Mouse (Mus musculus) spleen, adult 2 months (tissue): ENCODE measurements around the gene Dennd5a. TPM values are rescaled to one million over a fixed set of nuclear protein-coding genes. Genes with fewer than 3 reads are reported as not detected.

Experiments used
- DNase-seq, 2 experiments: peaks; one replicate each; pipeline versions ENCODE4 v3.0.0 to v3.0.0-alpha.2; 2012 to 2021; ENCODE audit warnings: low spot score in 2 of 2, low read depth in 1 of 2
- H3K27ac ChIP-seq: fragments of 200-500 bp; 2 replicates; pipeline ENCODE4 v1.5.1; 2012; ENCODE audit warnings: low read length, inconsistent platforms; ENCODE audit not compliant: insufficient read depth
- H3K27me3 ChIP-seq: fragments of 200-500 bp; 2 replicates; pipeline ENCODE4 v1.6.1; 2012; ENCODE audit warnings: mild to moderate bottlenecking, moderate library complexity, low read length, inconsistent platforms; ENCODE audit not compliant: control insufficient read depth, insufficient read depth
- H3K36me3 ChIP-seq: fragments of 200-500 bp; 2 replicates; pipeline ENCODE4 v1.6.1; 2012; ENCODE audit warnings: mild to moderate bottlenecking, low read length, inconsistent platforms; ENCODE audit not compliant: control insufficient read depth, insufficient read depth
- H3K4me1 ChIP-seq: fragments of 200-500 bp; 2 replicates; pipeline ENCODE4 v1.6.1; 2011; ENCODE audit warnings: inconsistent platforms; ENCODE audit not compliant: control insufficient read depth, insufficient read depth, insufficient read length
- H3K4me3 ChIP-seq: fragments of 200-500 bp; 2 replicates; pipeline ENCODE4 v1.5.1; 2011; ENCODE audit warnings: mild to moderate bottlenecking, inconsistent platforms; ENCODE audit not compliant: insufficient read depth, insufficient read length; ENCODE audit errors: extremely low read depth
- CTCF ChIP-seq: fragments of 200-500 bp; IDR thresholded peaks from 2 replicates; pipeline ENCODE4 v1.5.1; 2011; ENCODE audit warnings: mild to moderate bottlenecking, inconsistent platforms; ENCODE audit not compliant: insufficient read depth, insufficient read length, insufficient replicate concordance; ENCODE audit errors: extremely low read depth
- POLR2A ChIP-seq: fragments of 200-500 bp; IDR thresholded peaks from 2 replicates; pipeline ENCODE4 v1.6.1; 2011; ENCODE audit warnings: low read depth, low read length, inconsistent platforms
- WGBS: fragments of 180-500 bp; shearing (Covaris S2); methylation state at CpG from one replicate; pipeline ENCODE4 v1.1.7; 2018; 5-methylcytosine and 5-hydroxymethylcytosine counted together
- polyA plus RNA-seq: library from polyadenylated mRNA; depleted of rRNA; stranded (reverse); fragments of >200 nt; gene quantifications from 2 replicates; pipeline ENCODE4 v1.2.3, GENCODE M21; 2012; rRNA removed

Dennd5a gene
- polyA plus RNA-seq, 1 experiment = 49.8 TPM

GRCm38 (mm10) chr7:109850531-109850930, 109.7 kb downstream of the Dennd5a start:
- H3K27ac ChIP-seq = no peak overlapping the region
- H3K36me3 ChIP-seq = no peaks in the 10 kb centered on the region
- 85% methylated on average over 3 of the region's 3 CpGs for WGBS
- no peak overlapping the region for H3K4me3 ChIP-seq
- no peak for DNase-seq
- no peaks in the 10 kb centered on the region for H3K4me1 ChIP-seq
- TF ChIP-seq CTCF = no peak
- TF ChIP-seq POLR2A = no peak
- H3K27me3 ChIP-seq = no peaks in the 10 kb centered on the region

GRCm38 (mm10) chr7:109849750-109850434, 110.4 kb downstream of the Dennd5a start:
- Histone ChIP-seq H3K4me3 (no peak overlapping the region), H3K4me1 (no peaks in the 10 kb centered on the region), H3K36me3 (no peaks in the 10 kb centered on the region), H3K27ac (no peak overlapping the region), H3K27me3 (no peaks in the 10 kb centered on the region)
- no peak for TF ChIP-seq POLR2A
- TF ChIP-seq CTCF = no peak
- no peak for DNase-seq
- WGBS = 78% methylated on average over 8 of the region's 8 CpGs

- WGBS = 73% methylated on average over 11 of the region's 11 CpGs
- no peak for TF ChIP-seq POLR2A
- no peak for TF ChIP-seq CTCF
- H3K4me3 ChIP-seq = no peak overlapping the region
- no peaks in the 10 kb centered on the region for H3K36me3 ChIP-seq
- H3K27me3 ChIP-seq = no peaks in the 10 kb centered on the region
- no peak for DNase-seq
- H3K4me1 ChIP-seq = no peaks in the 10 kb centered on the region
- H3K27ac ChIP-seq = no peak overlapping the region
Measured at GRCm38 (mm10) chr7:109848867-109849733, 111.2 kb downstream of the Dennd5a start.

GRCm38 (mm10) chr7:109844100-109844499, 116.2 kb downstream of the Dennd5a start:
- Histone ChIP-seq H3K36me3 (no peaks in the 10 kb centered on the region), H3K4me3 (no peak overlapping the region), H3K27me3 (no peaks in the 10 kb centered on the region), H3K4me1 (no peaks in the 10 kb centered on the region), H3K27ac (no peak overlapping the region)
- no peak for DNase-seq
- no peak for TF ChIP-seq POLR2A
- TF ChIP-seq CTCF = no peak
- 80% methylated on average over 6 of the region's 6 CpGs for WGBS

Other genes with a start within 250 kb of the Dennd5a start
- 0.08 and 0.15 TPM in 2 replicates for gene BC051019, start 236.6 kb downstream of the Dennd5a start, polyA plus RNA-seq
- 0.16 and 0.23 TPM in 2 replicates for gene Ascl3, start 228.7 kb downstream of the Dennd5a start, polyA plus RNA-seq
- 18.3 and 24.5 TPM in 2 replicates for gene Tmem9b, start 207.6 kb downstream of the Dennd5a start, polyA plus RNA-seq
- gene Nrip3, start 178.4 kb downstream of the Dennd5a start, polyA plus RNA-seq = 0.38 and 0.67 TPM in 2 replicates
- 0.21 and 0.22 TPM in 2 replicates for gene Scube2, start 94.8 kb downstream of the Dennd5a start, polyA plus RNA-seq
- gene Tmem41b, start 26.5 kb upstream of the Dennd5a start, polyA plus RNA-seq = 8.0 and 11.6 TPM in 2 replicates
- 16.3 and 22.3 TPM in 2 replicates for gene Ipo7, start 57.8 kb upstream of the Dennd5a start, polyA plus RNA-seq
- gene Zfp143, start 100.7 kb upstream of the Dennd5a start, polyA plus RNA-seq = 14.9 and 15.6 TPM in 2 replicates
- 3.9 and 5.8 TPM in 2 replicates for gene Wee1, start 161.6 kb upstream of the Dennd5a start, polyA plus RNA-seq